Mouse (Mus musculus) ovary, postnatal 14 days (tissue): ENCODE measurements at regions not wholly inside any gene's neighbourhood (a gene's known extent, or its start where the extent isn't known, plus 50 kb on each side); places are given as distances from the start of the nearest gene placed in this dataset.

Source experiments
- DNase-seq: peaks from one replicate; pipeline ENCODE4 v3.0.0; 2022; ENCODE audit warnings: low spot score

DNA sequence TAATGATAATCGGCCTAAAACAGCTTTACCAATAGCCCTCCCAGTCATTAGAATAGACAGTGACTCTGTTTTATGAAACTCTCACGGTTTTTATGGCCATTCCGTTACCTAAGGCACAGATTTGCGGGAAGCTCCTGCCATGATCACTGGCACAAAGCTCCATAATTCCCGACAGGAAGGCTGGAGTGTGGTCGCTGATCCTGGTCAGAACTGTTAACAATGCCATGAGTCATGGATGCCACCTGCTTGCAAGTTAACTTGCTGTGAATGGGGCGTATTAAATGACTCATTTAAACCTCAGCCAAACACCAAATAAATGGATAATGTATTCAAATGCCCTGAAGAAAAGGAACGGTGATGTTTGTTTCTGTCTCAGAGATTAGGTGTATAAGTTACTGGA lies 559.9 kb upstream of the Map3k7 start:
- DNase-seq: no peak

DNA sequence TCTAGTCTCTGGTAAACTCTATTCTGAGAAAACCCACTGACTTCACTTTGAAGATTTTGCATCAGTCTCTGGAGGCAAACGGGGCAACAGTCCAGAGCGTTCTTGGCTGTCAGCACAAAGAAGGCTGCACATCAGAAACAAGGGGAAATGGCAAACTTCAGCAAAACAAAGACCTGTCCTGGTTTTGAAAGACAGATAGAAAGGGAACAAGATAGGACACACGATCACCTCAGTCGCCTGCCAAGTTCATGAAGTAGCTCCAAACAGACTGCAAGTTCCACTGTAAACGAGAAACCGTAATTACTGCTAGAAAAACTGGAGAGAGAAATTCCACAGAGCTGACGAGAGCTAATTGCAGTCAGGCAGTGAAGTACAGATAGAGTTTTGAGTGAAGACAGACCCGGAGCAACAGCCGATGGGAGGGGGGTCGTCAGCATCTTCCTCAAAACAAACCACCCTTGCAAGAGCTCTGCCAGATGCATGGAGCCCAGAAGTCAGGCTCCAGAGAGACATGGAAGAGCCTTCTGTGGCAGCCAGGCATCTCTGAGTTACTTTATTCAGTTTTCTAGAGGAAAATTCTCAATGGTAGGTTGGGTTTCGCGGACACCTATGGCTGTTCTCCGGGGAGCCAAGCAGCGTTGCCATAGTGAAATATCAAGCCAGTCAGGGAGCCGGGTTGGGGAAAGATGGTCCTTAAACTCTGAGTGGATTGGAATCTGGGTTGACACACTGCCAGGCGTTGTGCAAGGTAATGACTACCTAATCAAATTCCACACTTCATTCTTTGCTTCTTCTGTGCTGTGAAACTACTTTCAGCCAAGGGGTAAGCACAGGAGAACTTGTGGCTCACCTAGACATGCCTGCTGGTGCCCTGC lies 558.8 kb upstream of the Map3k7 start:
- DNase-seq: no peak

DNA sequence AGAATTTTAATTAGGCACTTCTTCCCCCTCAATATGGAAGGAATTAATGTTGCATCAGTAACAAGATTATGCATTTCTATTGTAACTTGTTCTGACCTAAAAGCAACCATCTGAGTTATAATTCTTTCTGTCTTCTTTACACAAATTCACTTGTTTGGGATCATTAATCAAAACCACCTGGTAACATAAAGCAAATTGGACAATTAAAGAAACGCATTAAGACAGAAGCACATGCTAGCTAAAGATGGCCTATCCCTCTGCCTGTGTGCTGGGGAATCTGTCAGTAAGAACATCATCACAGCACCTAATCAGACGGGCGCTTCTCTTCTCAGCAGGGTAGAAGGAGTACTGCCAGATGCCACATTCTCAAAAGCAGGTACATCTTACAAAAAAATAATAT lies 553.7 kb upstream of the Map3k7 start:
- no peak for DNase-seq

DNA sequence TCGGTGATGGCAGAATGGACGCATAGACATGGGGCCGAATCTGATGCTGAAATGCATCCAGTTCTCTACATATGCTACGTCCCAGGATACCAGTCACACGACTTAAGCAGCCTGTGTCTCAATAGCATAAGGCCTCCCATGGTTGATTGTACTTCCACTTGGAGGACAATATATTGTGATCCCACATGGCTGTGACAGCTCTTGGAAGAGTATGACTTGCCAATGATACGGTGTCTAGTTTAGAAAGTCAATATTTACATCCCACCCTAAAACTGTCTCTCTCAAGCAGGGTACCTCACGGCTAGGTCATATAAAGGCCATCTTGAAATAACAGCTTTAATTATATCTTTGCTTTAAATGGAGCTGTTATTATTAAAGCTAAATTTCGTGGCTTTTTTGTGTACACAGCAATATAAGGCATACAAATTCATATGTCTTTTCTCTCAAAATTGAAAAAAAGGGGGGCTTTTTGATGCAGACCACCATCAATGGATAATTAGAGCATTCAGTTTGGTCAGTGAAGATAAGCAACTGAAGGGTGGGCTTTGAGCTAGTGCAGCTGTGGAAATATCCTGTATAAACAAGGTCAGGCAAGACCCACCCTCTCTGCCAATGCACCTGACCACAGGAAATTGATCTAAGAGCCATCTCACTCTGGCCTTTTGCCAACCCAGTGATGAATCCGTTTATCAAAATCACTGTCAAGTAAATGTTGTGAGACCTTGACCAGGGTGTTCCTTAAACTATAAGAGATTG lies 551.9 kb upstream of the Map3k7 start:
- no peak for DNase-seq

DNA sequence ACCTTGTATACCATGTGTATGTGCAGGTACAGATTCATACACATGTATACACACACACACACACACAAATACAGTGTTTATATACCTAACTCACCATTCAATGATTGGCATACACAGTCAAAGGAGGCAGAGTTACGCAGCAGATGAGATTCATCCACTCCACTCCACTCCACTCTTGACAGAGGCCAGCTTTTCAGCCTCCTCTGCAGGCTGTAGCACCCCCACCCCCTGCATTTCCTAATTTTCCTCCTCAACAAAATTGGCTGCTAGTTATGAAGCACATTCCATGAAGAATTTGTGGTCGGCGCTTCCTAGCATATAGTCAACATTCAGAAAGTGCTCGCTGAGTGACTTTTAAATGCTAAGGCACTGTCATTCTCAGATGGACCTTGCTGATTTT lies 546.7 kb upstream of the Map3k7 start:
- no peak for DNase-seq

DNA sequence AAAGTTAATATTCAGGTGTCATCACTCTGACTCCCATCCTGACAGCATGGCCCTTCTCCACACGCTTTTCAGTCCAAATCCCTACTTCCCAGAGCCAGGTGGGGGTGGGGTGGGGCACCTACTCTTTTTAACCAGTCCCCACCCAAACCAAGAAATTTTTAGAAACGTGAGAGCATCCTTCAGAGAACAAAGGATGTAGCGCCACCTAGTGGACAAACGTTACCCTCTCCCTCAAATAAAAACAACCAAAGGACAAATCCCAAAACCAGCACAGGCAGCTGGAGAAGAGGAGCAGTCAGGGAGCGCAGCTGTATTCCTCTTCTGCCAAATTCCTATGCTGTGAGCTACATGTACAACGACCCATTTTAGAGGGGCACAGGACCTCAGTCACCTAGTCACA lies 544.7 kb upstream of the Map3k7 start:
- DNase-seq: peak; percentile 52

DNA sequence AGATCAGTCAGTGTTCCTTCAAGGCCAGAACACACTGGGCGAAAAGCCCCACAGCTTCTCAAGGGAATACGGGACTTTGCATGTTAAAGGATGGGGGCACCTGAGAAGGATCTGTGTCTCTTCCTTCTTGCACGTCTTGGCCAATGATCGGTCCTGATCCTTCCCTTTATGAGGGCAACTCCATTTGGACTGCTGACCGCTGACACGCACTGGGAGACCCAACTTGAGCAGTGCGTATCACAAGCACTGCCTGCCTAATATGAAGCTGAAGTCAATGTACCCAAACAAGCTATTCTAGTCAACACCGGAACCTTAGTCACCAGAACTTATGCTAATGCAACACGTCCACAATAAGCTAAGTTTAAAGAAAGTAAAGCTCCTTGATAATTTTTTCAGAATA lies 543.7 kb upstream of the Map3k7 start:
- no peak for DNase-seq

DNA sequence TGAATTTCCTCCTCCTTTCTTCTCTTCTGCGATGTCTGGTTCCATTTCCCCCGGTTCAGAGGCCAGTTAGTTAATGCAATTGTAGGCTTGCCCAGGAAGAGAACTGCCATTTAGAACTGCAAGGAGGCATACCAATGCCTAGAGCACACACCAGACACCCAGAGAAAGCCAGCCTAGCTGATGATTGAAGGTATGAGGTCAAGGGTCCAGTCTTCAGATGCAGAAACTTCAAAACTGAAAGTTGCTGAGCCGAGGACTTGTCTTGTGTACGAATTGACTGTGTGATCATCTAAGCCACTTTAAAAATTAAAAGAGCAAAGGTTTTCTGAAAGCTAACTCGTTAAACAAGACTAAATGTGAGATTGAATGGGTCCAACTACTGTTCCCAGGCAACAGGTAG lies 542.5 kb upstream of the Map3k7 start:
- no peak for DNase-seq

DNA sequence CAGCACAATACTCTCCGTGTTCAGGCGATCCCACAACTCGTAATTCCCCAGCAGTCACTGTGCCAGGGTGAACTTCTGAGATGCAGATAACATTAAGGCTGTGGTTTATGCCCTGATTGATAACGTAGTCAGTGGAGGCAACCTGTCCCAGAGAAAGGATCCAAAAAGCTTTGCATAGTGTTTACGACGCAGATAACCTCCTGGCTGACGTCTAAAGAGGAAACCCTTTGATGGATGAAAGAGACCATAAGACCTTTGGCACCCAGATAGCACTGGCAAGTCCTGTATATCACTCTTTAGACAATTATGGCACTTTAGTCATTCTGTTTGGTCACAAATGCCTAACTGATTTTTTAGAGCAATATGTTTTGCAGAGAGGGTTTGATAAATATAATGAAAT lies 538.8 kb upstream of the Map3k7 start:
- DNase-seq: no peak

DNA sequence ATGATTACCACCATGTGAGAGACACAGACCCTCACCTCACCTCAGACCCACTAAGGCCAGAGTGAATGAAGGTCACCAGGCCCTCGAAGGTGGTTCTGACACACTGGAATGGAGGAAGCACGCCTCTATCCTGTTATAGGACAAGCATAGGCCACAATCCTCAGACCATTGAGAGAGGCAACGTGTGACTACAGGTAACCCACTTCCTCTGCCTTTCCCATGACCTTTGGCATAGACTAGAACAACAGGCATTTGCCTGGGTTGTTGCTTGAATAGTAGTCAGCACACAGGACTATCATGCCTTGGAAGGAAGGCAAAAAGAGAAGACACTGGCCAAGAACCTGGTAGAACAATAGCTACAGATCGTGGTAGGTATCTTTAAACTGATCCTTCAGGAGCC lies 538.2 kb upstream of the Map3k7 start:
- no peak for DNase-seq

DNA sequence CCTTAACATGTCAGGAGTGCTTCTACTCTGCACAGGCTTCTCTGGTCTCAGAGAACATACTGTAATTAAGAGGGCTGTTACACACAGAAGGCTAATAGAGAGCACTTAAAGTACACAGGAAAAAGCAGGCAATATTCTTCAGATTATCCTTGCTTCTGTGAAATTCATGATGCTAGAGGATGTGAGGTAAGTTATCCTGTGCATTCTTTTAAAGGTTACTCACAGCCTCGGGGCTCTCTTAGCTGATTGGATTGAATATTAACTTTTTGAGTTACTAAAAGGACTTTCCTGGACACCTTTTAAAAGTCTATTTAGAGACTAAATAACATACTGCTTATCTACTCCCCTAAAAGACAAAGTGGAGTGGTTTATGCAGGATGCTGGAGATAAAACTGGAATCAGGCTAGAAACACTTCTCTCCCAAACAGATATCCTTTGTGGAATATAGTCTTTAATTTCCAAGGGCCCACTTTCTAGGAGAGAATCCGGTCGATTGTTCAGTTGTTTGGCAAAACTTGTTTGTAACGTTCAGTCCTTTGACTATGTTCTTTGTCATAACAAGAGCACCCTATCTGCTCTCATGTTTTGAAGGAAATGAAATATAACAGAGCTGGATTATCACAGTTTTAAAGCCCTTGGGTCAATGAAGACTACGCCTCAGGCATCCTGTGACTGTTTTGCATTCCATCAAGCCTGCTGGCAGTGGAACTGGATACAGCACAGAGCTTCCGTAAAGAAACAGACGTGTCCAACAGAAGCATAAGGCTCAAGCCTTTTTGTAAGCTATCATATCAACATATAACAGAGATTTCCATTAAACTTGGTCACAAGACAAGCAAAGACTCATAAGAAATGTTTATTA lies 537.5 kb upstream of the Map3k7 start:
- no peak for DNase-seq

DNA sequence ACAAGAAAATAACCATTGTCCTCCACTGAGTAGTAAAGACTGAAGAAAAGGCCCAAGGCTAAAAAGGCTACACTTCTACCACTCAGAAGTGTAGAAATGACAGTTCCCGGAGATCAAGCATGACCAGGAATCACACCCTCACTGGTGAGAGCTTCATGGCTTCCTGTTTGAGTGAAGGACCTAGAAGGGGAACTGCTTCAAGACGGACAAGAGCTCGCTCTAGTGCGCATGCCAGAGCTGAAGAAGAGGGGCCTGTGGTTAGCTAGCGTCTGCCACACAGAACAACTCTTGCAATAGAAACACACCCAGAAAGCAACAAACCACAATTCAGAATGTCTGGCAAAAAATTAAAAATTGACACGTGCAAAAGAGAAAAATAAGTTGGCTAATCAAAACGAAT lies 530.0 kb upstream of the Map3k7 start:
- no peak for DNase-seq

DNA sequence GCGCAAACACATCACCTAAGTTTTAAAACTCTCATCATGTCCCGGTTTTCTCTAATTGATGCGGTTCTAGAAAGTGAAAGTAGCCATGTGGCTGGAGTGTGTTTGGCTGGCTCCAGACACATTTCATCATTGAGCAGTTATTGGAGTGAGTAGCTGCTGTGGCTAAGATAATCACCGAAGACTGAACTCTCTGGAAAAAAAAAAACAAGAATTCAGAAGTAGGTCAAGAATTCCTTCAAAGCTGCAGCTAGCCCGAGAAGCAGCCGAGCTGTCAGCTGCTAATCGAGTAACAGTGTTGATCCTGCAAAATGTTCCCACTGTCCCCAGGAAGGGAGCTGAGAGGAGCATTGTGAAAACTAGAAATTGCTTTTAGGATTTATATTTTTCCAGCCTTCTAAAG lies 509.0 kb upstream of the Map3k7 start:
- no peak for DNase-seq

DNA sequence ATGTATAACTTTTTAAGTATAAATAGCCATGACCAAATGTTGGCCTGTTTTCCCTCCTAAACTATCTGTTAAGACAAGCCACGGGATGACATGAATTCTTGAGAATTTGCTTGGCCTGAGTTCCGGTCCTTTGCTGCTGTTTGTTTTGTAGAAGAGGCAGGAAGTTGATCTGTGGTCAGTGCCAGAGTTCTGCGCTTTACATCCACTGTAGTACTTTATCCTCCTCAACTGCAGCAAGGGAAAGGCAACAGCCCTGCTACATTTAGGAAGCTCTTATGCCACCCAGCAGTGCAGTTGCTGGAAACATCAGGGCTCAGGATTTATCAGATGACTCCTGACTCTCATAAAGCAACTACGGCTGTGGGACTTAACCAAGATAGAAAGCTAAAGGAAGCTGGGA lies 508.4 kb upstream of the Map3k7 start:
- no peak for DNase-seq

DNA sequence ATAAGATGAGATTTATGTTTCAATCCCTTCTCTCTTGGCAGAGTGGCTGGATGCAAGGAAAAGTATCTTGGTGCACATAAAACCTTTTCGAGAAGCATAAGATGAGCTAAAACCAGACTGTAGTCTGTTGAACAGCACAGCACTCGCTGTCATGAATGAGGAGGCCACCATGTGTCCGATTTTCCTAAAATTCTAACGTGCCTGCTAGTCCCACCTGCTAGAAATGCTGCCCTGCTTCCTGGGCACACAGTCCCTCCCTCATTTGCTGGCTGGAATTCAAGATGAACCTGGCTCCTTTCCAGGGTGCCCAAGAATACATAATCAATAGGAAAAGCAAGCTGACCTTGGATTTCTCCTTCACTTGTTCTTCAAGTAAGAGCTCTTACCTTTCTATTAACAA lies 501.4 kb upstream of the Map3k7 start:
- DNase-seq: no peak

DNA sequence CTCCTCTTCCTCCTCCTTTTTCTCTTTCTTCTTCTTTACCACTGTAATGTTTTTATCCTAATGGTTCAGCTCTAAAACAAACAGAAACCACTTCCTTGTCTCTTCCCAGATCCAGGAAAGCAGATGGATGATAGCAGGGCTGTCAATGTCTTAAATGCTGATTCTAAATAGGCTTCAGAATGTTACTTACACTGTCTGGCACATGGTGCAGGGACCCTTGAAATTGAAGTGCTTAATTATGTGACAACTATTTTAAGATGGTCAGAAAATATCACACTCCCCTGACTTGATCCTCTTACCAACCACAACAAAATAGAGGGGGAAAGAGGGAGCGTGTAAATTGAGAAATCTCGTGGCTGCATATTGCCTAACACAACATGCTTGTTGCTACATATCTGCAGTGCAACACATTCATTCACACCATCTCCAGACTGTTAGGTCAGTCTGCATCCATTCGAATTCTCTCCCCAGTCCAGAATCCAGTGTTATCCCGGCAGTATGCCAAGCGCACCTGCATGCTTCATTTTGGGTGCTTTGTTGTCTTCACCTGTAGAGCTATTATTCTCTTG lies 500.7 kb upstream of the Map3k7 start:
- no peak for DNase-seq

DNA sequence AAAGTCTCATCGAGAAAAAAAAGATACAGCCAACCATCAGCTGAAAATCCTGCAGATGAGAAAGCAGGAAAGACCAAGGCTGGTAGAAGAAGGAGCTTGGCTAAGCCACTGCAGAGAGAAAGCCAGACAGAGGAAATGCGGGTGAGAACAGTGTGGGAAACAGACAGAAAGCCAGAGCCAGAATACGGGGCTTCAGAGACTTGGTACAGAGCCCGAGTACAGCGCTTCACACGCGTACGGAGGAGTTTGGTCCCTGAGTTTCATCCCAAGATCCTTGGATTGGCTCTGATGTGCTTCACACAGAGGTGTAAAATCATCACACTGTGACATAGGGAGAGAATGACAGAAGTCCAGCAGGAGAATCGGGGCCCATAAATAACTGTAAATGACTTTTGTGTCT lies 495.6 kb upstream of the Map3k7 start:
- DNase-seq: no peak

DNA sequence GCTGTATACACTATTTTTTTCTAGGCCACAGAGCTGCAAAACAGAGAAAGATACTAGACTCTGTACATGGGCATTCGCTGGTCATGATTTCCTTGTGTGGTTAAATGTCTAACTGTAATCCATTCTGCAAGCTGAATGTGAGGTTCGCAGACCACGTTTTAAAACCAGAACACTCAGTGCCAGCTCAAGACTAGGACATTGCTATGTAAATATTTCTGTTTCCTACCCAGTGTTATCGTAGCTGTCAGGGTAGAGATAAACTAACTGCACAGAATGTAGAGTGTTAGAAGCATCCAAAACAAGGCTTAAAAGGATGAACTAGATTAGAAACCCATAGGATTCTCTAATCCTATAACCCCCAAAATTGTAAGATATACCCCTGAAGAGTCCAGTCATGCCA lies 494.1 kb upstream of the Map3k7 start:
- DNase-seq: no peak

DNA sequence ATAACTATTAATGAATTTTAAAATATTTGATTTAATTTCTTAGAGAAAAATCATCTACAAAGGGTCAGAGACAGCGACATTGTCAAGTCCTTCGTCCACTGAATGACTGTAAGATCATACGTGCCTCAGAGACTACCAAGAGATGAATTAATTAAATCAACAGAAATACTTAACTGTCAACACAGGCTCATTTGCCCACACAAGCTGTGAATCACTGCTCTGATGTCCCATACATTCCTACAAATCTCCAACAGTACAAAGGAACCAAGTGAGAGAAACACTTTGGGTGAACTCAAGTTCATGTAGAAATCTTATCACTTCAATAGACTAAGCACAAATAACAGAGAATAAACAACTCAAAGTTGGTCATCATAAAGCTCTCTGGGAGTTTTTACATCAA lies 471.4 kb upstream of the Map3k7 start:
- no peak for DNase-seq

DNA sequence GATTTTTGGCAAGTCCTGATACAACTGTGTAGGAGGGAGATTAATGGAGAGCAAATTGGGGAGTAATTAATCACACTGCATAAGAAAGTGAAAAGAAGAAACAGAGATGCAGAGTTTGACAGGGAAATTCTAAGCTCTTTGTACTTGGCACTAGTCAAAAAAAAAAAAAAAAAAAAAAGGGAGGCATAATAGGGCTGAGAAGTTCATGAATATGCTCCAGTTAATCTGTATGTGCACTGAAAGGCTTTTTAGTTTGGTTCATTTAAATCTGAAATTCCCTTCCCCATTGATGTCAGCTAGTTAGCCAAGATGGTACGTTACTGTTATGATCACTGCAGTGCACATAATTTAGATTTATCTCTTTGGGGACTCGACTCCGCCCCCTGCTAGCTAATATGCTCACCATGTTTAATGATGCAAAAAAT lies 470.8 kb upstream of the Map3k7 start:
- no peak for DNase-seq

DNA sequence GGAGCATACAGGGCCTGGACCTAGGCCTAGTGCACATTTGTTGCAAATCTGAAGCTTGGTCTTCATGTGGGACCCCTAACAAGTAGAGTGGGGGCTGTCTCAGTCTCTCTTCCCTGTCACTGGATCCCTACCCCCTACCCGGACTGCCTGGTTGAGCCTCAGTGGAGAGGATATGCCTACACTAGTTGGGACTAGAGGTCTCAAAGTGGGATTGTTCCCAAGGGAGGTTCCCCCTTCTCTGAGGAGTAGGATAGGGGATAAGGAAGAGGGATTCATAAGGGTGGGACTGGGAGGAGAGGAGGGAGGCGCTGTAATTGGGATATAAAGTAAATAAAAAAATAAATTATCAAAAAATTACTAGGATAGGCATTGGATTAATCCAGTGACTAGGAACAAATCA lies 464.0 kb upstream of the Map3k7 start:
- no peak for DNase-seq

DNA sequence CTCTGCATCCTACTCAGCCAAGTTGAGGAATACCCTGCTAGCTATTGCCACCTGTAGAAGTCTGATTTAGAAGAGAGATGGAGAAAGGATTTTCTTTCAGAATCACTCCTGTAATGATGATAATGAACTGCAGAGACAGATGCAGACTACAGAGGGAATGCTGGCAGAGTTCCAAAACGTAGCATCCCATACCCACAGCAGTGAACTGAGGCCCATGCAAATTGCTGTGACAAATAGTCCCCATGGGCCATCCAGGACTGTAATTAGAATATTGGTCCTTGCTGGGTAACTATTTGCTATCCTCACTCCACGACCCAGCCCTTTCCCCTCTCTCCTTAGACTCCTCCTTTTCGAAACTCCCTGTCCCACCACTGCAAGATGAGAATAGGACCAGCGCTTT lies 463.5 kb upstream of the Map3k7 start:
- no peak for DNase-seq
